Mouse (Mus musculus): ENCODE results near the gene Hspa1l.

GRCm38 (mm10) chr17:34946486-34947140 is 25.9 kb upstream of the Hspa1l start:
- TF ChIP-seq TAL1 (IDR thresholded peaks at IDR 0.05; ENCODE audit: low read length) (no peak), GATA1 (IDR thresholded peaks at IDR 0.05; ENCODE audit: low read length) (no peak)

Data from erythroblast, embryonic 14.5 days (primary cell).